Mouse (Mus musculus): ENCODE data around the gene Ldb1. TPM values are rescaled to one million over a fixed set of nuclear protein-coding genes. Genes with fewer than 3 reads are reported as not detected.

The Ldb1 gene
- total and polyA plus RNA-seq, 3 experiments, result 56.9 to 120 (median 67.6) TPM

DNA sequence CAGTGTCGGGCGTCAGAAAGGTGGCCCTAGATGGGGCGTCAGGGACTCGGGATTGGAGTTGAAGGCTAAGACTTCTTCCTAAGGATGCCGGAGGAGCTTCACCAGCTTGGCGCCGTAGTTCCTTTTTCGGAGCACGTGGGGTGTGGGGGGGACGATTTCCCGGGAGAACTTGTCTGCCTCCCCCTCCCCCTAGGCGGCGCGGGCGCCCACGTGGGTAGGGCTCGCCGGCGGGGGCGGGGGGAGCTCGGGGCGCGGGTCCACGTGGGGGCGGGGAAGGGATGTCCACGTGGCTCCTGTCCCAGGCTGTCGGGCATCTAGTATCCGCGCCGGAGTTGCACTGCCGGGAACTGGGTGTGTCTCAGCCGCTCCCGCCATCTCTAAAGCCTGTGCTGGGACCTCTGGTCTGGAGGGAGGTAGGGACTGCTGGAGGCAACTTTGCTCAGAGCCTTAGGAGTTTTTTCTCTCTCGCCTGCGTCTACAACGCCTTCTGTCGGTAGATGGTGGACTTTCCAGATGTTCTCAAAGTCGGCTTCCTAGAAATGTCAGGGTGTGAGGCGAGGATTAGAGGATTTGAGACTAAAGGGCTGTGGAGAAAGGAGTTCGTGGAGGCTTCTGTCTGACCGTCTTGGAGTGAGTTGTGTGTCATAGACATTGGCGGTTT, 12.1 kb upstream of the Ldb1 start (continued):
- TF ChIP-seq NELFE (IDR thresholded peaks at IDR 0.05; ENCODE audit: low read depth, low read length), result peak; percentile 64
- TF ChIP-seq CTCF (conservative IDR thresholded peaks at IDR 0.05 in 1 of 2, IDR thresholded peaks at IDR 0.05 in 1 of 2; ENCODE audit: low read depth in 2 of 2, low read length in 2 of 2), result peak in 1 of 2 experiments; percentile 43; a peak in 2 of 4 replicates
- peak; percentile 43 for TF ChIP-seq BHLHE40 (IDR thresholded peaks at IDR 0.05; ENCODE audit: low read depth, low read length)
- no peak for TF ChIP-seq RCOR1 (conservative IDR thresholded peaks at IDR 0.05; ENCODE audit: low read depth, low read length)
- TF ChIP-seq ZC3H11A (IDR thresholded peaks at IDR 0.05; ENCODE audit: low read depth, low read length), result no peak
- TF ChIP-seq SIN3A (IDR thresholded peaks at IDR 0.05; ENCODE audit: low read length), result peak; percentile 87
- TF ChIP-seq ETS1 (conservative IDR thresholded peaks at IDR 0.05; ENCODE audit: low read depth, low read length), result no peak
- no peak for TF ChIP-seq TCF12 (IDR thresholded peaks at IDR 0.05; ENCODE audit: low read depth, low read length)
- TF ChIP-seq USF1 (IDR thresholded peaks at IDR 0.05; ENCODE audit: low read depth, low read length), result peak; percentile 75
- no peak for TF ChIP-seq NRF1 (IDR thresholded peaks at IDR 0.05; ENCODE audit: low read depth, low read length)
- TF ChIP-seq ZMIZ1 (IDR thresholded peaks at IDR 0.05; ENCODE audit: low read depth, low read length), result no peak
- TF ChIP-seq IRF4 (IDR thresholded peaks at IDR 0.05; ENCODE audit: low read depth, low read length), result peak; percentile 28; the same call in 1 of the 2 replicates
- TF ChIP-seq MAZ (IDR thresholded peaks at IDR 0.05; ENCODE audit: low read depth, low read length), result peak; percentile 56; the same call in 1 of the 2 replicates
- peak; percentile 95 for TF ChIP-seq MXI1 (IDR thresholded peaks at IDR 0.05; ENCODE audit: low read depth, low read length)
- no peak for TF ChIP-seq MEF2A (IDR thresholded peaks at IDR 0.05; ENCODE audit: borderline replicate concordance, low read depth, low read length)
- TF ChIP-seq CHD2 (IDR thresholded peaks at IDR 0.05; ENCODE audit: low read length), result peak; percentile 73
- peak; percentile 94 for TF ChIP-seq MYC (IDR thresholded peaks at IDR 0.05; ENCODE audit: low read depth, low read length)
- TF ChIP-seq MAFK (IDR thresholded peaks at IDR 0.05; ENCODE audit: insufficient replicate concordance, low read length), result no peak

DNA sequence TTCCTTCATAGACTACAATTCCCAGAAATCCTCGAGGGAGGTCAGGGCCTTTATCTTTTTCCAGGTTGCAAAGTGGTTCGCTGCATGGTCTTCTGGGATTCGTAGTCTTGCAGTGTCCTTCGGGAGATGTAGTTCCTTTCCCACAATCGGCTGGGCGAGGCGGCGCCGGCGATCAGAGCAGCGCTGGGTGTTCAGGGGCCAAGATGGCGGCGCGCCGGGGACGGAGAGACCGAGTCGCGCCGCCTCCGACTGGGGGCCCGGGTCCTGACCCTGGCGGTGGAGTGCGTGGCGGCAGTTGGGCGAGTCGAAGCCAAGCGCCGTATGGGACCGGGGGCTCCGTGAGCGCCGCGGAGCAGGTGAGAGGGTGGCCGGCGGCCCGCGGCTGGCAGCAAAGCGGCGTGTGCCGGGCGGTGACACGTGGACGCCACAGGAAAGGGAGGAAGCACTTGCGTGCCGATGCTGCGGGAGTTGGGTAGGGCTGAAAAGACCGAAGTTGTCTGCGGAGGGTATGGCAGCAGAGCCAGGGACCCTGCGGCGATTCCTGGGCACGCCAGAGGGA, 11.5 kb upstream of the Ldb1 start:
- H3K9ac ChIP-seq (ENCODE audit: insufficient read depth, low read depth), result peak overlapping the region; percentile 89
- H3K79me2 ChIP-seq (replicated peaks; ENCODE audit: control insufficient read depth, extremely low read depth, insufficient read depth, poor library complexity, severe bottlenecking), result peaks cover 44% of the 10 kb centered on the region
- H3K4me1 ChIP-seq (ENCODE audit: control insufficient read depth in 1 of 2, insufficient read depth in 2 of 2), result peaks cover 4 to 40% of the 10 kb centered on the region in 2 experiments; a peak in 3 of 4 replicates
- H3K36me3 ChIP-seq (replicated peaks in 1 of 2; ENCODE audit: control insufficient read depth in 1 of 2, insufficient read depth in 1 of 2, low read length in 1 of 2), result peaks cover 0 to 19% of the 10 kb centered on the region in 2 experiments
- dilution Hi-C loops (cut with MboI; ENCODE audit: extremely low pct_ligation_motif_present, extremely low pct_unique_long_range_greater_than_20kb, low sequenced_read_pairs), result no loop called here
- H3K4me2 ChIP-seq (ENCODE audit: insufficient read depth, low read depth, poor library complexity, severe bottlenecking), result peak overlapping the region; percentile 97; the same call in 1 of the 2 replicates
- in situ Hi-C loops (cut with MboI; ENCODE audit: low pct_ligation_motif_present, low pct_unique_long_range_greater_than_20kb, low sequenced_read_pairs), result no loop called here
- peak overlapping the region; percentile 81 for H3K27ac ChIP-seq (ENCODE audit: insufficient read depth, low read depth)
- peak; percentile 95 for DNase-seq (ENCODE audit: extremely low read depth)
- no peaks in the 10 kb centered on the region for H3K27me3 ChIP-seq (replicated peaks)
- H3K4me3 ChIP-seq (replicated peaks in 1 of 3; ENCODE audit: low read depth in 2 of 3, low read length in 2 of 3, poor library complexity in 1 of 3), result peak overlapping the region; percentile 84 to 98 (median 95)
- no peaks in the 10 kb centered on the region for H3K9me3 ChIP-seq (replicated peaks; ENCODE audit: low read length)
- TF ChIP-seq ZMIZ1 (IDR thresholded peaks at IDR 0.05; ENCODE audit: low read depth, low read length), result peak; percentile 82
- no peak for TF ChIP-seq PAX5 (IDR thresholded peaks at IDR 0.05; ENCODE audit: low read length)
- peak; percentile 94 for TF ChIP-seq CHD2 (IDR thresholded peaks at IDR 0.05; ENCODE audit: low read length)
- peak; percentile 81 for TF ChIP-seq ELF1 (IDR thresholded peaks at IDR 0.05; ENCODE audit: low read depth, low read length)
- TF ChIP-seq RCOR1 (conservative IDR thresholded peaks at IDR 0.05; ENCODE audit: low read depth, low read length), result no peak
- TF ChIP-seq BHLHE40 (IDR thresholded peaks at IDR 0.05; ENCODE audit: low read depth, low read length), result no peak
- peak; percentile 86 for TF ChIP-seq TCF12 (IDR thresholded peaks at IDR 0.05; ENCODE audit: low read depth, low read length)
- peak; percentile 84 for TF ChIP-seq POLR2AphosphoS2 (IDR thresholded peaks at IDR 0.05; ENCODE audit: low read depth, low read length)
- TF ChIP-seq USF2 (conservative IDR thresholded peaks at IDR 0.05; ENCODE audit: low read depth, low read length), result no peak
- TF ChIP-seq JUND (conservative IDR thresholded peaks at IDR 0.05; ENCODE audit: low read depth, low read length), result no peak
- peak; percentile 90 for TF ChIP-seq NELFE (IDR thresholded peaks at IDR 0.05; ENCODE audit: low read depth, low read length)
- TF ChIP-seq MAZ (IDR thresholded peaks at IDR 0.05; ENCODE audit: low read depth, low read length), result peak; percentile 60
- peak; percentile 64; the same call in 1 of the 2 replicates for TF ChIP-seq TBP (conservative IDR thresholded peaks at IDR 0.05; ENCODE audit: low read depth, low read length)
- TF ChIP-seq JUN (IDR thresholded peaks at IDR 0.05; ENCODE audit: insufficient read depth, low read depth, low read length), result no peak
- TF ChIP-seq SMC3 (IDR thresholded peaks at IDR 0.05; ENCODE audit: low read depth, low read length), result no peak
- TF ChIP-seq E2F4 (IDR thresholded peaks at IDR 0.05; ENCODE audit: insufficient replicate concordance, low read depth, low read length), result 0 out of 2 replicates have a peak, but pooled peaks have one; percentile 36
- peak; percentile 95 for TF ChIP-seq MXI1 (IDR thresholded peaks at IDR 0.05; ENCODE audit: low read depth, low read length)
- no peak for TF ChIP-seq USF1 (IDR thresholded peaks at IDR 0.05; ENCODE audit: low read depth, low read length)
- peak; percentile 63; the same call in 1 of the 2 replicates for TF ChIP-seq UBTF (IDR thresholded peaks at IDR 0.05; ENCODE audit: low read depth, low read length)
- TF ChIP-seq RAD21 (IDR thresholded peaks at IDR 0.05; ENCODE audit: low read depth, low read length), result no peak
- no peak for TF ChIP-seq ZC3H11A (IDR thresholded peaks at IDR 0.05; ENCODE audit: low read depth, low read length)
- TF ChIP-seq GABPA (IDR thresholded peaks at IDR 0.05; ENCODE audit: insufficient replicate concordance, low read depth, low read length), result peak; percentile 94; the same call in 1 of the 2 replicates
- peak; percentile 22; the same call in 1 of the 2 replicates for TF ChIP-seq CHD1 (IDR thresholded peaks at IDR 0.05; ENCODE audit: low read depth, low read length)
- TF ChIP-seq SIN3A (IDR thresholded peaks at IDR 0.05; ENCODE audit: low read length), result peak; percentile 76
- peak; percentile 89 for TF ChIP-seq POLR2A (IDR thresholded peaks at IDR 0.05; ENCODE audit: low read depth, low read length)
- peak; percentile 23; the same call in 1 of the 2 replicates for TF ChIP-seq ETS1 (conservative IDR thresholded peaks at IDR 0.05; ENCODE audit: low read depth, low read length)
